Mouse (Mus musculus) G1E (cell line): Measurements from ENCODE around the gene Arrb1. TPM values are rescaled to one million over a fixed set of nuclear protein-coding genes. Genes with fewer than 3 reads are reported as not detected.

Source experiments
- ATAC-seq: 2 replicates; pipeline ENCODE4 v1.8.0; 2016; ENCODE audit warnings: mild to moderate bottlenecking; ENCODE audit not compliant: insufficient number of reproducible peaks, poor library complexity, low FRiP score, severe bottlenecking; ENCODE audit errors: extremely low read depth
- DNase-seq: peaks from one replicate; pipeline ENCODE4 v3.0.0; 2012; ENCODE audit warnings: low spot score
- H3K27me3 ChIP-seq: 2 replicates; pipeline ENCODE4 v1.6.1; 2012; ENCODE audit warnings: mild to moderate bottlenecking, low read length, inconsistent platforms; ENCODE audit not compliant: insufficient read depth
- H3K36me3 ChIP-seq: replicated peaks from 2 replicates; pipeline ENCODE3; 2012; ENCODE audit warnings: mild to moderate bottlenecking, inconsistent platforms
- H3K4me1 ChIP-seq: 2 replicates; pipeline ENCODE4 v1.6.1; 2012; ENCODE audit warnings: low read depth, low read length, inconsistent platforms, mixed read lengths; ENCODE audit not compliant: insufficient read depth
- H3K4me3 ChIP-seq: 2 replicates; pipeline ENCODE4 v1.5.1; 2012; ENCODE audit warnings: low read depth, mild to moderate bottlenecking, inconsistent platforms, low read length, moderate library complexity, mixed read lengths
- H3K9me3 ChIP-seq: replicated peaks from 2 replicates; pipeline ENCODE4 v1.6.1; 2012; ENCODE audit warnings: inconsistent platforms
- CTCF ChIP-seq: IDR thresholded peaks from 2 replicates; pipeline ENCODE4 v1.5.1; 2012; ENCODE audit warnings: low read depth, low read length, inconsistent platforms, mixed read lengths
- GATA1 ChIP-seq: IDR thresholded peaks from 2 replicates; pipeline ENCODE4 v1.6.1; 2012; ENCODE audit warnings: borderline replicate concordance, low read length, inconsistent platforms, mixed read lengths
- GATA2 ChIP-seq: IDR thresholded peaks from 2 replicates; pipeline ENCODE4 v1.6.1; 2012; ENCODE audit warnings: low read depth, low read length, inconsistent platforms, borderline replicate concordance
- POLR2AphosphoS5 ChIP-seq: IDR thresholded peaks from 2 replicates; pipeline ENCODE4 v1.6.1; 2012; ENCODE audit warnings: low read depth, low read length, inconsistent platforms; ENCODE audit not compliant: insufficient replicate concordance
- TAL1 ChIP-seq: conservative IDR thresholded peaks from 2 replicates; pipeline ENCODE4 v1.6.1; 2012; ENCODE audit warnings: low read depth, low read length, inconsistent platforms, mixed read lengths
- polyA plus RNA-seq: library from polyadenylated mRNA; stranded (reverse); fragments of >175 nt; gene quantifications from 2 replicates; pipeline ENCODE4 v1.2.3, GENCODE M21; 2012
- total RNA-seq, 2 experiments: library from RNA; stranded (forward) in 1 of 2; stranded (reverse) in 1 of 2; fragments of 200-1000 nt in 1 of 2; fragments of >200 nt in 1 of 2; fragmentation: Nextera tagmentation in 1 of 2; gene quantifications; 2 replicates each; pipeline ENCODE4 v1.2.3; 2014 to 2017

Arrb1 gene
- total and polyA plus RNA-seq, 3 experiments, result 60.6 to 108 (median 84.8) TPM

- no peak overlapping the region for H3K4me3 ChIP-seq
- TF ChIP-seq POLR2AphosphoS5 (no peak), TAL1 (no peak), GATA1 (no peak), GATA2 (no peak), CTCF (no peak)
- H3K9me3 ChIP-seq, result no peaks in the 10 kb centered on the region
- 0 out of 2 replicates have a peak, but pooled peaks cover 3% of the 10 kb centered on the region for H3K27me3 ChIP-seq
- H3K4me1 ChIP-seq, result peaks cover 9% of the 10 kb centered on the region; the same call in 1 of the 2 replicates
- ATAC-seq, result no peak
- no peaks in the 10 kb centered on the region for H3K36me3 ChIP-seq
- DNase-seq, result no peak
These were observed 12.1 kb upstream of the Arrb1 start for GRCm38 (mm10) chr7:99523121-99523520.

GRCm38 (mm10) chr7:99523837-99524236 is 11.4 kb upstream of the Arrb1 start:
- Histone ChIP-seq H3K4me3 (no peak overlapping the region), H3K36me3 (no peaks in the 10 kb centered on the region)
- DNase-seq, result no peak

GRCm38 (mm10) chr7:99528547-99528946 is 6.7 kb upstream of the Arrb1 start:
- TF ChIP-seq GATA2 (no peak), TAL1 (no peak), CTCF (no peak), GATA1 (no peak), POLR2AphosphoS5 (no peak)
- H3K27me3 ChIP-seq, result no peaks in the 10 kb centered on the region
- H3K4me3 ChIP-seq, result no peak overlapping the region
- H3K36me3 ChIP-seq, result no peaks in the 10 kb centered on the region
- H3K4me1 ChIP-seq, result peaks cover 36% of the 10 kb centered on the region
- ATAC-seq, result no peak
- no peaks in the 10 kb centered on the region for H3K9me3 ChIP-seq
- no peak for DNase-seq

More at GRCm38 (mm10) chr7:99523837-99524236, 11.4 kb upstream of the Arrb1 start:
- H3K9me3 ChIP-seq, result no peaks in the 10 kb centered on the region
- ATAC-seq, result no peak
- 0 out of 2 replicates have a peak, but pooled peaks cover 3% of the 10 kb centered on the region for H3K27me3 ChIP-seq
- peaks cover 9% of the 10 kb centered on the region; the same call in 1 of the 2 replicates for H3K4me1 ChIP-seq
- TF ChIP-seq TAL1 (no peak), GATA2 (no peak), POLR2AphosphoS5 (no peak), CTCF (no peak), GATA1 (no peak)

- ATAC-seq (no peak), DNase-seq (no peak)
- Histone ChIP-seq H3K4me3 (no peak overlapping the region), H3K4me1 (peaks cover 45% of the 10 kb centered on the region), H3K27me3 (no peaks in the 10 kb centered on the region), H3K9me3 (no peaks in the 10 kb centered on the region), H3K36me3 (no peaks in the 10 kb centered on the region)
- TF ChIP-seq TAL1 (no peak), GATA1 (no peak), POLR2AphosphoS5 (no peak), GATA2 (no peak), CTCF (no peak)
These were observed 5.9 kb upstream of the Arrb1 start for GRCm38 (mm10) chr7:99529410-99529809.

GRCm38 (mm10) chr7:99531408-99531970 is 3.8 kb upstream of the Arrb1 start:
- peaks cover 58% of the 10 kb centered on the region for H3K4me1 ChIP-seq
- TF ChIP-seq GATA2 (no peak), TAL1 (no peak), CTCF (no peak), GATA1 (no peak), POLR2AphosphoS5 (no peak)
- no peaks in the 10 kb centered on the region for H3K9me3 ChIP-seq
- DNase-seq, result no peak
- peaks cover 5% of the 10 kb centered on the region for H3K36me3 ChIP-seq
- H3K27me3 ChIP-seq, result no peaks in the 10 kb centered on the region
- peak overlapping the region; percentile 14; the same call in 1 of the 2 replicates for H3K4me3 ChIP-seq
- no peak for ATAC-seq

GRCm38 (mm10) chr7:99532526-99532925 is 2.7 kb upstream of the Arrb1 start:
- no peak for ATAC-seq
- H3K27me3 ChIP-seq, result no peaks in the 10 kb centered on the region
- H3K4me1 ChIP-seq, result peaks cover 69% of the 10 kb centered on the region
- no peaks in the 10 kb centered on the region for H3K9me3 ChIP-seq
- peaks cover 13% of the 10 kb centered on the region for H3K36me3 ChIP-seq
- no peak for TF ChIP-seq GATA2
- TF ChIP-seq GATA1, result no peak
- TF ChIP-seq CTCF, result no peak
- TF ChIP-seq POLR2AphosphoS5, result no peak
- no peak for TF ChIP-seq TAL1
- DNase-seq, result no peak
- no peak overlapping the region for H3K4me3 ChIP-seq

GRCm38 (mm10) chr7:99533600-99533999 is 1.7 kb upstream of the Arrb1 start:
- no peak for ATAC-seq
- Histone ChIP-seq H3K4me3 (no peak overlapping the region), H3K36me3 (peaks cover 23% of the 10 kb centered on the region), H3K9me3 (no peaks in the 10 kb centered on the region), H3K27me3 (no peaks in the 10 kb centered on the region), H3K4me1 (peaks cover 79% of the 10 kb centered on the region)
- TF ChIP-seq TAL1, result no peak
- TF ChIP-seq GATA1, result no peak
- TF ChIP-seq CTCF, result no peak
- TF ChIP-seq GATA2, result no peak
- no peak for DNase-seq
